Mouse (Mus musculus) embryonic facial prominence, embryonic 11.5 days (tissue): Measurements from ENCODE around the gene Ralgps1. TPM values are rescaled to one million over a fixed set of nuclear protein-coding genes. Genes with fewer than 3 reads are reported as not detected.

Experiments used
- ATAC-seq: fragments of 200-750 bp; cut with Nextera tagmentation; replicated peaks from 2 replicates; pipeline ENCODE4 v1.8.0; 2017; ENCODE audit warnings: low read depth; ENCODE audit not compliant: insufficient number of reproducible peaks, low FRiP score, low TSS enrichment
- DNase-seq: peaks from one replicate; pipeline ENCODE4 v3.0.0-alpha.2; 2015; ENCODE audit warnings: low spot score
- H3K27ac ChIP-seq: fragments of 300-500 bp; sonication (generic); replicated peaks from 2 replicates; pipeline ENCODE4 v1.5.1; 2014; ENCODE audit warnings: mild to moderate bottlenecking, low read depth, low read length, control low read depth
- H3K27me3 ChIP-seq: fragments of 300-500 bp; sonication (generic); 2 replicates; pipeline ENCODE4 v1.6.1; 2014; ENCODE audit warnings: mild to moderate bottlenecking, low read length, moderate library complexity, mixed read lengths; ENCODE audit not compliant: control insufficient read depth, insufficient read depth
- H3K36me3 ChIP-seq: fragments of 300-500 bp; sonication (generic); replicated peaks from 2 replicates; pipeline ENCODE4 v1.6.1; 2014; ENCODE audit warnings: low read depth, mild to moderate bottlenecking, low read length, moderate library complexity, mixed read lengths; ENCODE audit not compliant: control insufficient read depth, insufficient read depth
- H3K4me1 ChIP-seq: fragments of 300-500 bp; sonication (generic); 2 replicates; pipeline ENCODE4 v1.6.1; 2014; ENCODE audit warnings: low read length, mixed read lengths; ENCODE audit not compliant: control insufficient read depth, insufficient read depth
- H3K4me2 ChIP-seq: fragments of 300-500 bp; sonication (generic); 2 replicates; pipeline ENCODE4 v1.6.1; 2014; ENCODE audit warnings: low read depth, mild to moderate bottlenecking, control low read depth, low read length, moderate library complexity
- H3K4me3 ChIP-seq: fragments of 300-500 bp; sonication (generic); 2 replicates; pipeline ENCODE4 v1.5.1; 2014; ENCODE audit warnings: low read depth, low read length, control low read depth
- H3K9ac ChIP-seq: fragments of 300-500 bp; sonication (generic); replicated peaks from 2 replicates; pipeline ENCODE4 v1.6.1; 2014; ENCODE audit warnings: mild to moderate bottlenecking, control low read depth, low read length
- H3K9me3 ChIP-seq: fragments of 300-500 bp; sonication (generic); replicated peaks from 2 replicates; pipeline ENCODE4 v1.6.1; 2016; ENCODE audit warnings: mild to moderate bottlenecking, low read length, inconsistent platforms, mixed read lengths; ENCODE audit not compliant: control insufficient read depth
- WGBS: fragments of 180-500 bp; shearing (Covaris S2); extraction: QIAGEN DNeasy Blood & Tissue Kit; methylation state at CpG from one replicate; pipeline ENCODE4 v1.1.7; 2014; 5-methylcytosine and 5-hydroxymethylcytosine counted together
- polyA plus RNA-seq: library from polyadenylated mRNA; unstranded; fragments of >200 nt; fragmentation: Nextera tagmentation; extraction: Ambion mirVana; gene quantifications from 2 replicates; pipeline ENCODE4 v1.2.1, GENCODE M21; 2014

The Ralgps1 gene
- polyA plus RNA-seq, 1 experiment from 2014 or later: 3.9 TPM

DNA sequence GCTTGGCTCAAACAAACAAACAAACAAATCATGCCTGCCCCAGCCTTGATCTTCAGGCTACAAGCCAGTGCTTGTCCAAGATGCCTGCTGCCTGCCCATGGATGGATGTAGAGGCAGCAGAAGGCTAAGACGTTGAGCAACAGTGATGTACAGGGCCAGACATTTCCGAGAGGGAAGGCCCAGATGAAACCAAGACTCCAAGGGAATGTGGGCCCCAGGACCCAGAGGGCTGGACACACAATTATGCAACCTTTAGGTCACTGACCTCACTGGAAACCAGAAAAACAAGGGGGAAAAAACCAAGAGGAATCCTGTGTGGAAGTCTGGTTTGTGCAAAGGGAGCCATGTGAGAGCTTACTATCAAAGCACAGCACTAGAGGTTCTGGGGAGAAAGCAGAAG is 87.6 kb downstream of the Ralgps1 start:
- Histone ChIP-seq H3K4me2 (no peak overlapping the region), H3K4me1 (no peaks in the 10 kb centered on the region), H3K9ac (no peak overlapping the region), H3K36me3 (no peaks in the 10 kb centered on the region), H3K4me3 (no peak overlapping the region), H3K27ac (no peak overlapping the region), H3K9me3 (no peaks in the 10 kb centered on the region), H3K27me3 (no peaks in the 10 kb centered on the region)
- DNase-seq (no peak), ATAC-seq (no peak)
- 50% methylated on average over 2 of the region's 2 CpGs for WGBS

- 70% methylated on average over 4 of the region's 4 CpGs for WGBS
- Histone ChIP-seq H3K36me3 (no peaks in the 10 kb centered on the region), H3K4me3 (no peak overlapping the region), H3K4me1 (no peaks in the 10 kb centered on the region), H3K4me2 (no peak overlapping the region), H3K9me3 (no peaks in the 10 kb centered on the region), H3K27me3 (no peaks in the 10 kb centered on the region), H3K9ac (no peak overlapping the region), H3K27ac (no peak overlapping the region)
- no peak for DNase-seq
- no peak for ATAC-seq
Observed at GRCm38 (mm10) chr2:33282877-33283276, 88.4 kb downstream of the Ralgps1 start.

- Histone ChIP-seq H3K9me3 (no peaks in the 10 kb centered on the region), H3K27ac (no peak overlapping the region), H3K4me3 (no peak overlapping the region), H3K4me2 (no peak overlapping the region), H3K9ac (no peak overlapping the region), H3K27me3 (no peaks in the 10 kb centered on the region), H3K4me1 (no peaks in the 10 kb centered on the region), H3K36me3 (no peaks in the 10 kb centered on the region)
- DNase-seq (no peak), ATAC-seq (no peak)
- 89% methylated on average over 5 of the region's 5 CpGs for WGBS
Observed at GRCm38 (mm10) chr2:33281807-33282206, 89.5 kb downstream of the Ralgps1 start.

- DNase-seq (no peak), ATAC-seq (no peak)
- Histone ChIP-seq H3K27ac (no peak overlapping the region), H3K4me1 (no peaks in the 10 kb centered on the region), H3K9ac (no peak overlapping the region), H3K36me3 (no peaks in the 10 kb centered on the region), H3K4me3 (no peak overlapping the region), H3K4me2 (no peak overlapping the region), H3K9me3 (no peaks in the 10 kb centered on the region), H3K27me3 (no peaks in the 10 kb centered on the region)
- WGBS: 73% methylated on average over 2 of the region's 2 CpGs
Observed at GRCm38 (mm10) chr2:33280525-33280924, 90.8 kb downstream of the Ralgps1 start.

GRCm38 (mm10) chr2:33279758-33280157 is 91.5 kb downstream of the Ralgps1 start:
- DNase-seq (no peak), ATAC-seq (no peak)
- 86% methylated on average over 10 of the region's 10 CpGs for WGBS
- Histone ChIP-seq H3K9ac (no peak overlapping the region), H3K27me3 (no peaks in the 10 kb centered on the region), H3K4me2 (no peak overlapping the region), H3K9me3 (no peaks in the 10 kb centered on the region), H3K4me1 (no peaks in the 10 kb centered on the region), H3K36me3 (no peaks in the 10 kb centered on the region), H3K27ac (no peak overlapping the region), H3K4me3 (no peak overlapping the region)

DNA sequence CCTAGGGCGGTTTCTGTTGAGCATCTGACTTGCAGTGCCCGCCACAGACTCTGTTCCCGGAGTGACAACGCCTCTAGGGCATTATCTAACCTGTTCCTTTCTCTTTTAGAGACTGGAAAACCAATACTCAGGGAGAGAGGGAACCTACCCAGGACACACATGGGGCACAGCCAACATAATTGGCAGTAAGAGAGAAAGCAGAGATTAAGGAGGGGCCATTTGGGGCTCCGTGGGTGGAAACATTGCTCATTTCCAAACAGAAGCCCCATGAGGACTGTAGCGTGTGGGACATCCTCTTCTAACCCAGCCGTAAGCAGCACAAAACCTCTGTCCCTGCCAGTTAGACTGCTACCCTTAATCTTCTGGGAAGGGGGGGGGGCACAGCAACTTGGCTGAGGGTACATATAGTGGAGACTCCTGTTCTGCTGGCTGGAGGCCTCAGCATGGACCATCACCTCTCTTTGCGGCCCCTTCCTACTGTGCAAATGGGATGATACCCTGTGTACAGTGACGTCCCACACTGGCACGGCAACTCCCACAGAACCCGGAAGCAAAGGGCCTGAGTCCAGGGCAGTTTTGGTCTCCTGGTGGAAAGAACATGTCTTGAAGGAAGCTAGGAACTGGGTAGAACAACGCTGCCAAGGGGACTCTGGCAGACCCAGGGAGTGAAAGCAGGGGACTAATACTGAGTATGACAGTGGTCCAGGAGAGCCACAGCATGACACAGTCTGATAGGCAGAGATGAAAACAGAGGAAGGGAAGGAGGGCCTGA is 96.4 kb downstream of the Ralgps1 start:
- Histone ChIP-seq H3K9ac (no peak overlapping the region), H3K36me3 (no peaks in the 10 kb centered on the region), H3K4me1 (no peaks in the 10 kb centered on the region), H3K9me3 (no peaks in the 10 kb centered on the region), H3K4me2 (no peak overlapping the region), H3K27me3 (no peaks in the 10 kb centered on the region), H3K27ac (no peak overlapping the region), H3K4me3 (no peak overlapping the region)
- no peak for ATAC-seq
- 87% methylated on average over 12 of the region's 12 CpGs for WGBS
- no peak for DNase-seq

DNA sequence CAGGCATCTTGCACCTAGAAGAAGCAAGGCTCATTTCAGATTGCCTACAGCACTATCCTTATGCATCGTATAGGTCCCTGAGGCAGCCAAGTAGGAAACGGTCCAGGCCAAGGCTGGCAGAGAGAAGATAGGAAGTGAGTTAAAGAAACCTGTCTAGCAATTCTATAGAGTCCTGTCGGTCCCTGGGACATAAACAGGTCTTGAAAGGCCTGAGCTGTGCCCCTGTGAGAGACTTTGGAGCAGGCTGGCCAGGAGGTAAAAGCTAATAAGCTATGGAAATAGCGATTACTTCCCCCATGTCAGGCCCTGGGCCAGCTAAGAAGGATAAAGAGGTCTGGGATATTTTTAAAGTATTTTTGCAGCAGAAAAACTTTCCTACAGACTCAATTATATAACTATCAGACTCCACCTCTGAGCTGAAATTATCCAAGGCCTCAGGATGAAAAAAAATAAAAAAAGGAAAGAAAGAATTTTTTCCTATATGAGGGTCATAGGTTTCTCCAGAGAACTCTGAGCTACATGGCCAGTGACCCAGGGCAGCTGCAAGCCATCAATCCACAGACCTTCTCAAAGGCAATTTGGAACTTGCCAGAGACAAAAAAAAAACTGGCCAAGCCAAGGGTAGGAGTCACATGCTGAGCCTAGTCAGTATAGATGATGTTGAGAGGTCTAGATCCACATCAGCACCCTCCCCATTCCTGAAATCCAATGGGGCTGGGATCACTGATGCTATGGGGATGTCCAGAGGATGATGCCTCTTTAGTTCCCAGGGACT is 98.4 kb downstream of the Ralgps1 start:
- H3K27ac ChIP-seq: no peak overlapping the region
- 78% methylated on average over 4 of the region's 4 CpGs for WGBS
- no peaks in the 10 kb centered on the region for H3K9me3 ChIP-seq
- H3K27me3 ChIP-seq: no peaks in the 10 kb centered on the region
- no peak overlapping the region for H3K9ac ChIP-seq
- no peaks in the 10 kb centered on the region for H3K36me3 ChIP-seq
- DNase-seq (no peak), ATAC-seq (no peak)
- H3K4me2 ChIP-seq: no peak overlapping the region
- no peaks in the 10 kb centered on the region for H3K4me1 ChIP-seq
- no peak overlapping the region for H3K4me3 ChIP-seq

DNA sequence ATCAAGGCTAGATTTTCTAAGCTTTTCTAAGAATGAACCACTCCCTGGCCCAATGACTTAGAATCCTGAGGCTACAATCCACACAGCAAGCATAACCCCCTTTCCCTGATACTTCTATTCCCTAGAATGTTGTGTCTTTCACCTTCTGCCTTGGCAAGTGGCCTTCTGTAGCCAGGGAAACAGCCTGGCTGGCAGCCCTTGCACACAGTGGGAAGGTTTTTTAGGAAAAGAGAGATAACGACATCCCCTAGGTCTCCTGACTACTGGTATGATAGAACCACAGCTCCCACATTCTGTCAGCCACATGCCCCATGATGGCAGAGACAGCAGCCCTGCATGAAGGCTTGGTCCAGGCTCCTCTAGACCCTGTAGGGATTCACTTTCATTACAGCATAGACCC is 99.8 kb downstream of the Ralgps1 start:
- Histone ChIP-seq H3K4me2 (no peak overlapping the region), H3K36me3 (no peaks in the 10 kb centered on the region), H3K9ac (no peak overlapping the region), H3K27me3 (no peaks in the 10 kb centered on the region), H3K4me1 (no peaks in the 10 kb centered on the region), H3K9me3 (no peaks in the 10 kb centered on the region), H3K4me3 (no peak overlapping the region), H3K27ac (no peak overlapping the region)
- 80% methylated on average over 1 of the region's 1 CpGs for WGBS
- no peak for DNase-seq
- no peak for ATAC-seq
